ENCODE assay signal across 20 mouse cellular contexts in genomic region chr5:118743067-118743466, GRCm38 (mm10).
"Had no signal": no experiment of that assay in that cellular context is flagged by ENCODE, and none has a peak within 500 bp of the region (broad histone marks: within the 10 kb centered on the region; RNA-seq: fewer than 3 reads in every experiment).

No protein-coding gene starts in this region.

- DNase-seq: kidney, adult 2 months; kidney, postnatal 10 days; kidney, postnatal 36 days; liver, postnatal 0 days; lung, embryonic 14.5 days; midbrain, embryonic 14.5 days; retina, postnatal 1 day; right cerebral cortex, postnatal 25 days; spleen, adult 18-20 months; thymus, postnatal 25 days had no signal

- ATAC-seq: intestine, postnatal 0 days; liver, postnatal 0 days; lung, postnatal 0 days had no signal

- H3K27me3 ChIP-seq: limb, embryonic 15.5 days; neural tube, embryonic 12.5 days; neural tube, embryonic 15.5 days; stomach, embryonic 15.5 days had no signal

- H3K9ac ChIP-seq: limb, embryonic 15.5 days; liver, embryonic 14.5 days; liver, postnatal 0 days; lung, embryonic 14.5 days; neural tube, embryonic 12.5 days; neural tube, embryonic 15.5 days; stomach, embryonic 15.5 days had no signal

- H3K9me3 ChIP-seq: limb, embryonic 15.5 days; neural tube, embryonic 15.5 days; stomach, embryonic 15.5 days had no signal

- H3K4me2 ChIP-seq: limb, embryonic 15.5 days; liver, embryonic 11.5 days; lung, embryonic 14.5 days; midbrain, embryonic 11.5 days; neural tube, embryonic 12.5 days; neural tube, embryonic 15.5 days; stomach, embryonic 15.5 days had no signal

- H3K4me3 ChIP-seq: limb, embryonic 15.5 days; neural tube, embryonic 12.5 days; neural tube, embryonic 15.5 days; stomach, embryonic 15.5 days had no signal

- H3K27ac ChIP-seq: limb, embryonic 15.5 days; liver, embryonic 14.5 days; macrophage; neural tube, embryonic 12.5 days; neural tube, embryonic 15.5 days; stomach, embryonic 15.5 days had no signal

- H3K4me1 ChIP-seq: limb, embryonic 15.5 days; neural tube, embryonic 12.5 days; neural tube, embryonic 15.5 days; stomach, embryonic 15.5 days had no signal
